Mouse (Mus musculus): ENCODE measurements around the gene Gm13102. TPM values are rescaled to one million over a fixed set of nuclear protein-coding genes. Genes with fewer than 3 reads are reported as not detected.
"Not testable (repeated sequence)": the region's sequence is repeated elsewhere in the genome, so short reads cannot be mapped to it uniquely, and the experiment has no call there.

Gene Gm13102
- not detected in 2 replicates for total RNA-seq (2015)
- not detected in 2 replicates for total RNA-seq (2017)

GRCm38 (mm10) chr4:144106174-144106573 is at the start of gene Gm13102:
TSS of gene Gm13102 (plus strand) at chr4:144106474.
- not testable (repeated sequence) for ATAC-seq (replicated peaks; ENCODE audit: poor library complexity)

- ATAC-seq (replicated peaks; ENCODE audit: poor library complexity), result not testable (repeated sequence)
Observed at GRCm38 (mm10) chr4:144058826-144059225, 47.4 kb upstream of the Gm13102 start, which contains the start of gene Pramel4. TSS of gene Pramel4 (plus strand) at chr4:144059126.

Other genes starting within 250 kb of the Gm13102 start
- not detected in 2 replicates for gene Pramef6, start 206.1 kb upstream of the Gm13102 start, total RNA-seq (2015)
- not detected in 2 replicates for gene Pramef6, start 206.1 kb upstream of the Gm13102 start, total RNA-seq (2017)
- gene Pramef25, start 155.5 kb upstream of the Gm13102 start, total RNA-seq (2015), result not detected in 2 replicates
- gene Pramef25, start 155.5 kb upstream of the Gm13102 start, total RNA-seq (2017), result not detected in 2 replicates
- not detected in 2 replicates for gene Gm13101, start 139.5 kb upstream of the Gm13102 start, total RNA-seq (2015)
- gene Gm13101, start 139.5 kb upstream of the Gm13102 start, total RNA-seq (2017), result not detected in 2 replicates
- not detected in 2 replicates for gene Pramef17, start 112.1 kb upstream of the Gm13102 start, total RNA-seq (2015)
- not detected in 2 replicates for gene Pramef17, start 112.1 kb upstream of the Gm13102 start, total RNA-seq (2017)
- not detected in 2 replicates for gene Pramel4, start 47.3 kb upstream of the Gm13102 start, total RNA-seq (2015)
- not detected in 2 replicates for gene Pramel4, start 47.3 kb upstream of the Gm13102 start, total RNA-seq (2017)
- not detected in 2 replicates for gene Oog3, start 56.2 kb downstream of the Gm13102 start, total RNA-seq (2015)
- gene Oog3, start 56.2 kb downstream of the Gm13102 start, total RNA-seq (2017), result not detected in 2 replicates
- not detected in 2 replicates for gene Oog2, start 84.2 kb downstream of the Gm13102 start, total RNA-seq (2015)
- gene Oog2, start 84.2 kb downstream of the Gm13102 start, total RNA-seq (2017), result not detected in 2 replicates
- gene C87977, start 106.8 kb downstream of the Gm13102 start, total RNA-seq (2015), result not detected in 2 replicates
- gene C87977, start 106.8 kb downstream of the Gm13102 start, total RNA-seq (2017), result not detected in 2 replicates
- not detected in 2 replicates for gene Pramel5, start 174.0 kb downstream of the Gm13102 start, total RNA-seq (2015)
- gene Pramel5, start 174.0 kb downstream of the Gm13102 start, total RNA-seq (2017), result not detected in 2 replicates
- gene Gm13128, start 223.8 kb downstream of the Gm13102 start, total RNA-seq (2015), result not detected in 2 replicates
- gene Gm13128, start 223.8 kb downstream of the Gm13102 start, total RNA-seq (2017), result not detected in 2 replicates